Mouse (Mus musculus) stomach, embryonic 14.5 days (tissue): ENCODE results near the gene Gm12830. TPM values are rescaled to one million over a fixed set of nuclear protein-coding genes. Genes with fewer than 3 reads are reported as not detected.
A peak's percentile ranks its signal among the peaks of the same experiment; 100 is the strongest.

Source experiments
- ATAC-seq: fragments of 200-750 bp; cut with Nextera tagmentation; 2 replicates; pipeline ENCODE4 v1.8.0; 2017; ENCODE audit warnings: low read depth, moderate TSS enrichment; ENCODE audit not compliant: insufficient number of reproducible peaks, insufficient read depth, low FRiP score
- H3K27ac ChIP-seq: fragments of 300-500 bp; sonication (generic); 2 replicates; pipeline ENCODE4 v1.5.1; 2014; ENCODE audit warnings: mild to moderate bottlenecking, low read length, moderate library complexity, mixed read lengths
- H3K27me3 ChIP-seq: fragments of 300-500 bp; sonication (generic); 2 replicates; pipeline ENCODE4 v1.6.1; 2014; ENCODE audit warnings: low read length, control low read depth, mixed read lengths; ENCODE audit not compliant: control insufficient read depth, insufficient read depth
- H3K36me3 ChIP-seq: fragments of 300-500 bp; sonication (generic); 2 replicates; pipeline ENCODE4 v1.6.1; 2014; ENCODE audit warnings: mild to moderate bottlenecking, control low read depth, low read length, moderate library complexity, mixed read lengths; ENCODE audit not compliant: control insufficient read depth, insufficient read depth
- H3K4me1 ChIP-seq: fragments of 300-500 bp; sonication (generic); 2 replicates; pipeline ENCODE4 v1.6.1; 2014; ENCODE audit warnings: low read length, control low read depth, mixed read lengths; ENCODE audit not compliant: control insufficient read depth, insufficient read depth
- H3K4me2 ChIP-seq: fragments of 300-500 bp; sonication (generic); replicated peaks from 2 replicates; pipeline ENCODE4 v1.6.1; 2014; ENCODE audit warnings: low read depth, low read length, control low read depth
- H3K4me3 ChIP-seq: fragments of 300-500 bp; sonication (generic); 2 replicates; pipeline ENCODE4 v1.5.1; 2014; ENCODE audit warnings: low read depth, low read length, control low read depth
- H3K9ac ChIP-seq: fragments of 300-500 bp; sonication (generic); replicated peaks from 2 replicates; pipeline ENCODE4 v1.6.1; 2014; ENCODE audit warnings: low read depth, mild to moderate bottlenecking, control low read depth, low read length, moderate library complexity, mixed read lengths
- H3K9me3 ChIP-seq: fragments of 300-500 bp; sonication (generic); 2 replicates; pipeline ENCODE4 v1.6.1; 2016; ENCODE audit warnings: low read depth, low read length, control low read depth; ENCODE audit not compliant: control insufficient read depth
- WGBS: fragments of 180-500 bp; shearing (Covaris S2); extraction: QIAGEN DNeasy Blood & Tissue Kit; methylation state at CpG from one replicate; pipeline ENCODE4 v1.1.7; 2014; 5-methylcytosine and 5-hydroxymethylcytosine counted together
- polyA plus RNA-seq: library from polyadenylated mRNA; unstranded; fragments of >200 nt; fragmentation: Nextera tagmentation; extraction: Ambion mirVana; gene quantifications from 2 replicates; pipeline ENCODE4 v1.2.1, GENCODE M21; 2014

The Gm12830 gene
- polyA plus RNA-seq, 1 experiment from 2014 or later, result not detected

DNA sequence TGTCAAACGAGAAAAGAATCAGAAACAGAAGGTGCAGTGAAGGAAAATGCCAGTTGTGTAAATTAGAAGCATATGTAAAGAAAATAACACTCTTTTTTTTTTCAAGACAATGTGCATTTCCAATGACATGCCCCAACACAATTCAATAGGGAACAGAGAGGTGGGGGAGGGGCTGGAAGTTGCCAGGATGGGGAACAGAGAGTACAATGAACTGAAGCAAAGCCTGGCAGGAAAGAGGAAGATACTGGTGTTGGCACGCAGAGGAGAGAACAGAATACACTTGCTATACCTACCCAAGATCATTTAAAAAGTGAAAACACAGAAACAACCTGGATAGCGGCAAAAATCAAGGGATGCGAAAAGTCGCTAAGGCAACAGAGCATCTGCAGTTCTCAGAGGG, 41.6 kb downstream of the Gm12830 start:
- Histone ChIP-seq H3K4me3 (no peak overlapping the region), H3K9ac (no peak overlapping the region), H3K36me3 (no peaks in the 10 kb centered on the region), H3K9me3 (no peaks in the 10 kb centered on the region), H3K27ac (no peak overlapping the region), H3K4me2 (no peak overlapping the region), H3K27me3 (no peaks in the 10 kb centered on the region), H3K4me1 (no peaks in the 10 kb centered on the region)
- no peak for ATAC-seq
- 82% methylated on average over 5 of the region's 5 CpGs for WGBS

DNA sequence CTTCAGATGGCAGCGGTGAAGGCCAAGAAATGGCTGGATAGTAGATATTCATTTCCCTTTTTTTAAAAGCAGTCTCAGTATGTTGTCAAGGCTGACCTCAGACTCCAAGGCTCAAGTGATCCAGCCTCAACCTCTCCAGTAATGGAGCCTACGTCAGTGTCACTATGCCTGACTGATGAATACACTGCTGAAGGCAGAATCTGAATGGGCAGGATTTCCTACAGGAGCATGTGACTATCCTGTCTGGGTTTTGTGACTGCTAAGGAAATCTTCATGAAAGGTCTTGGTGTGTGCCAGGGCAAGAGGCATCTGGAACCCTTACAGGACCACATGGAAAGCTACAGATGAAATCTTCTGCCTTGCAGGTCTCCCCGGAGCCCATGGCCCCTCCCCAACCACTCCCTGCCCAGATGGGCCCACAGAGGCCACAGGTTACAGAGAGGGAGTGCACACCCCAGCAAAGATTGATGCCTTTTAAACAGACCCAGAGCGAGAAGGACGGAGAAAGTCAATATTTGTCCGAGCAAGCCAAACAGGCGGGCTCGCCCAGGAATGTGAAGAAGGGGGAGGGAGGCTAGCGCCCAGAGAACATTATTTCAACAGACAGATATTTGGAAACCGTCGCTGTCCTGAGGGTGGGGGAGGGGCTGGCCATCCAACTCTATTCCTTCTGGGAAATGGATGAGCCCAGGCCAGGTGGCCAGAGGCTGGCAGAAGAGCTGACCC, 48.4 kb downstream of the Gm12830 start:
- H3K27ac ChIP-seq, result no peak overlapping the region
- no peak overlapping the region for H3K4me2 ChIP-seq
- WGBS, result 13% methylated on average over 11 of the region's 11 CpGs
- no peak overlapping the region for H3K9ac ChIP-seq
- no peaks in the 10 kb centered on the region for H3K9me3 ChIP-seq
- H3K27me3 ChIP-seq, result no peaks in the 10 kb centered on the region
- H3K36me3 ChIP-seq, result no peaks in the 10 kb centered on the region
- ATAC-seq, result peak; percentile 90
- H3K4me1 ChIP-seq, result peaks cover 11% of the 10 kb centered on the region
- H3K4me3 ChIP-seq, result no peak overlapping the region

GRCm38 (mm10) chr4:114876441-114876972, 55.0 kb downstream of the Gm12830 start:
- Histone ChIP-seq H3K4me2 (no peak overlapping the region), H3K27me3 (no peaks in the 10 kb centered on the region), H3K4me3 (no peak overlapping the region), H3K9ac (no peak overlapping the region), H3K9me3 (no peaks in the 10 kb centered on the region), H3K36me3 (no peaks in the 10 kb centered on the region), H3K27ac (no peak overlapping the region), H3K4me1 (no peaks in the 10 kb centered on the region)
- ATAC-seq, result no peak
- 51% methylated on average over 8 of the region's 8 CpGs for WGBS

DNA sequence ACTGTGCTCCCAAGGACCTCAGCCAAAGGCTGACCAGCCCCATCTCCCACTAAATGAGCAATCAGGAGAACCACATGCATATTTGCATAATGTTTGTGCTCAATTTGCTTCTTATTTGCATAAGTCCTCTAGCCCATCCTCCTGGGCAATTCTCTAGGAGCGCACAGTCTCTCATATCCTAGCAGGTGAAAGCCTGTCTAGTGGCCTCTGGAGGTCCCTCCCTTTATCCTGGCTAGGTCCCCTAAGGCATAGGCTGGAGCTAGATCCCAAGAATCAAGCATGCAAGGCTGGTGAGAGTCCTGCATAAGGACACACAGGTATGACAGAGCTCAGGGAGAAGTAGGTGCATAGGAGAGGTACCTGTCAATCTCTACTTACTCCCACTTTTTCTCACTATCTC, 60.7 kb downstream of the Gm12830 start:
- Histone ChIP-seq H3K9me3 (no peaks in the 10 kb centered on the region), H3K9ac (no peak overlapping the region), H3K4me1 (no peaks in the 10 kb centered on the region), H3K4me3 (no peak overlapping the region), H3K36me3 (no peaks in the 10 kb centered on the region), H3K4me2 (no peak overlapping the region), H3K27me3 (no peaks in the 10 kb centered on the region), H3K27ac (no peak overlapping the region)
- 88% methylated on average over 1 of the region's 1 CpGs for WGBS
- ATAC-seq, result no peak

DNA sequence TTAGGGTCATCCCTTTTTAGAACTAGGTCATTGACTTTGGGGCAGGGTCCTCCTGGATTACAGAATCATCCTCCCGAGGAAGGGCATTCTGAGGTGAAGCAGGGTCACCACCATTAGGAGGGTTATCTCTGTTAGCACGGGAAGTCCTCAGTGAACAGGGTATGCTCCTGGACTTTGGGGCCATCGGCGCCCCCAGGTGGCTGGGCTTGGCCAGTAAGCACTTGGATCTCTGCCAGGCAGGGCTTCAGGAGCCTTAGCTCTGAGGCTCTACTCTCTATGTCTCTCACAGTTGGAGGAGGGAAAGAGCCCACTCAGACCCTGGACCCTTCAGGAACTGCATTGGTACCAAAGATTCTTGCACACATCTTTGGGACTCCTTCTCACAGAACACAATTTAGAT, 76.3 kb downstream of the Gm12830 start:
- H3K9me3 ChIP-seq, result no peaks in the 10 kb centered on the region
- no peak overlapping the region for H3K4me2 ChIP-seq
- no peaks in the 10 kb centered on the region for H3K4me1 ChIP-seq
- no peak for ATAC-seq
- H3K27ac ChIP-seq, result no peak overlapping the region
- H3K36me3 ChIP-seq, result no peaks in the 10 kb centered on the region
- H3K9ac ChIP-seq, result no peak overlapping the region
- H3K4me3 ChIP-seq, result no peak overlapping the region
- 5% methylated on average over 4 of the region's 4 CpGs for WGBS
- H3K27me3 ChIP-seq, result peaks cover 32% of the 10 kb centered on the region

GRCm38 (mm10) chr4:114899885-114900284, 78.4 kb downstream of the Gm12830 start:
- H3K9me3 ChIP-seq, result no peaks in the 10 kb centered on the region
- H3K27me3 ChIP-seq, result peaks cover 45% of the 10 kb centered on the region
- no peak overlapping the region for H3K27ac ChIP-seq
- H3K36me3 ChIP-seq, result no peaks in the 10 kb centered on the region
- H3K4me2 ChIP-seq, result no peak overlapping the region
- ATAC-seq, result no peak
- no peak overlapping the region for H3K9ac ChIP-seq
- WGBS, result 18% methylated on average over 3 of the region's 3 CpGs
- H3K4me3 ChIP-seq, result no peak overlapping the region
- H3K4me1 ChIP-seq, result no peaks in the 10 kb centered on the region

DNA sequence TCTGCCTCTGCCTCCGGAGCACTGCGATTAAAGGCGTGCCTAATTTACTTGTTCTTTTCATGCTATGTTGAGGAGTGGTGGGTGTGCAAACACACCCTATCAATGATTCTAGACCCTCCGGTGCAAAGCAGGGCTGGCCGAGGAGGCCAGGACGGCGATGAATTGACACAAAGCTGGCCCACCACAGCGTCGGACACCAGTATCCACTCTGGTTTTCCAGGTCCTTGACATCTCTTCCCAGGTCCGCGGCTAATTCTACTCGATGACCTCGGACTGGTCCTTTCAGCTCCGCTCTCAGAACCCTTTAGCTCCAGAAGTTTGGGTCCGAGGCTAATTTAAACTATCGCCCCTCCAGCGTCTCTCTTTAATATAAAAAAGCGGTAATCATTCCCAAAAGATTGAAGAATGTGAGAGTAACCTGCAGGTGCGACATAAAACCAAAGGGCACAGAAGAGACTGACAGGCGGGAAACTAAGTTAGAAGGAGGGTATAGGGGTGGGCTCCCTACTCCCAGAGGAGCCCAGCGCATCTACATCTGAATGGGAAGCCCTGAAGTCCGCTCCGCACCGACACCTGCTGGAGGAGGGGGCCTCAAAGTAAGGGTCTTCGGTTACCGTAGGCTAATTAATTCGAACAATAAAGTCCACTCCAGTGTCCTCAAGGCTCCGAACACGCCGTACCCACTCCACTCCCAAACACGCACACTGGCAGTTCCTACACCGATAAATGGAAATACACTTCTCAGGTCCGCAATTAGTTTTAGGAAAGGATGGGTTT, 79.5 kb downstream of the Gm12830 start:
- Histone ChIP-seq H3K36me3 (no peaks in the 10 kb centered on the region), H3K9ac (no peak overlapping the region), H3K27ac (no peak overlapping the region), H3K4me2 (no peak overlapping the region), H3K9me3 (no peaks in the 10 kb centered on the region), H3K4me1 (no peaks in the 10 kb centered on the region), H3K27me3 (peaks cover 57% of the 10 kb centered on the region), H3K4me3 (no peak overlapping the region)
- 5% methylated on average over 33 of the region's 33 CpGs for WGBS
- ATAC-seq, result no peak

DNA sequence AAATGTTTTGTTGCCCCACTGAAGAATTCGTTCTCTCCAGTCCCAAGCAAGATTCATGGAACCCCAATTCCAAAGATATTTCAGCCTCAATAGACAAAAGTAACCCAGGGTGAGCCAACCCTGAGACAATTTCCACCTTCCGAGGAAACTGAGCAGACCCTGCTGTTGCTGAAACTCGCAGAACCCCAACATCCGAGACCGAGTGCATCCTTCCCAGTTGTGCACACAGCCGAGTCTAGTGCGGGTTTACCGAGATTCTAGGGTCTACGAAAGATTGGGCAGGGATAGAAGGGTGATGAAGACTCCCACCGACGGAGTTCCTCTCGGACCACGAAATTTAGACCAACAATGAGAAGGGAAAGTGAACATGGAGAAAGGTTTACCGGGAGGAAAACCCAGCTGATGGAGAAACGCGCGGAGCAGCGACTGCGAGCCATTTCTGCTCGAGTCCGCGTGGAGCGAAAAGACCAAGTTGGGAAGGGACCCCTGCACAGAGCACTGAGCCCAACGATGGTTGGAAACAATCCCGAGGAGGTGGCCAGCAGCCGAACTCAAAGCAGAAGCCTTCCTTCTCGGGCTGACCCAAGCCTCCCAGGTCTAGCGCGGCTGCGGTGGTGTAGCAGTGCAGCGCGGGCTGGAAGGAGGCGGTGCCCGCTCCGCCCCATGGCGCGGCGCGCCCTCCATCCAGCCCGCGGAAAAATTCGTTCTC, 80.3 kb downstream of the Gm12830 start:
- Histone ChIP-seq H3K4me1 (no peaks in the 10 kb centered on the region), H3K36me3 (no peaks in the 10 kb centered on the region), H3K9ac (no peak overlapping the region), H3K4me2 (peak overlapping the region; percentile 29), H3K27ac (no peak overlapping the region), H3K4me3 (peak overlapping the region; percentile 15; the same call in 1 of the 2 replicates), H3K9me3 (no peaks in the 10 kb centered on the region), H3K27me3 (peaks cover 63% of the 10 kb centered on the region)
- no peak for ATAC-seq
- WGBS, result under 1% methylated on average over 42 of the region's 42 CpGs
